Mouse (Mus musculus) T-helper 2 cell (primary cell): ENCODE measurements around the gene Bglap3.

Experiments
- in situ Hi-C: fragments of 300-600 bp; cut with MboI, MseI; formaldehyde crosslinking; loops from one replicate; pipeline ENCODE4 v1.15.1; 2025; ENCODE audit warnings: high pct_unique_total_duplicates

Bglap3 gene

GRCm38 (mm10) chr3:88336058-88337013, 36.2 kb downstream of the Bglap3 start, which contains the start of the genes Tmem79 and Smg5:
Gene Tmem79, minus strand, starts transcription at chr3:88336148.
Gene Smg5, plus strand, starts transcription at chr3:88336260.
- in situ Hi-C loops = no loop called here

GRCm38 (mm10) chr3:88335436-88336053, 37.0 kb downstream of the Bglap3 start:
- in situ Hi-C loops = no loop called here

GRCm38 (mm10) chr3:88334902-88335435, 37.6 kb downstream of the Bglap3 start:
- in situ Hi-C loops = no loop called here

GRCm38 (mm10) chr3:88334029-88334658, 38.4 kb downstream of the Bglap3 start:
- in situ Hi-C loops = no loop called here

GRCm38 (mm10) chr3:88331282-88331681, 41.3 kb downstream of the Bglap3 start:
- in situ Hi-C loops = no loop called here

GRCm38 (mm10) chr3:88328956-88329355, 43.6 kb downstream of the Bglap3 start:
- in situ Hi-C loops = no loop called here

GRCm38 (mm10) chr3:88324951-88325405, 47.6 kb downstream of the Bglap3 start, which contains the start of gene Glmp:
Gene Glmp, plus strand, starts transcription at chr3:88325023.
- in situ Hi-C loops = loop anchor here (25.0 kb wide), 1 partner anchor 537 kb away; no protein-coding TSS in a partner anchor
